Mouse (Mus musculus): ENCODE results near the gene Nme8. TPM values are rescaled to one million over a fixed set of nuclear protein-coding genes. Genes with fewer than 3 reads are reported as not detected.

Nme8 gene
- polyA plus RNA-seq, 1 experiment from 2014 or later, result not detected

DNA sequence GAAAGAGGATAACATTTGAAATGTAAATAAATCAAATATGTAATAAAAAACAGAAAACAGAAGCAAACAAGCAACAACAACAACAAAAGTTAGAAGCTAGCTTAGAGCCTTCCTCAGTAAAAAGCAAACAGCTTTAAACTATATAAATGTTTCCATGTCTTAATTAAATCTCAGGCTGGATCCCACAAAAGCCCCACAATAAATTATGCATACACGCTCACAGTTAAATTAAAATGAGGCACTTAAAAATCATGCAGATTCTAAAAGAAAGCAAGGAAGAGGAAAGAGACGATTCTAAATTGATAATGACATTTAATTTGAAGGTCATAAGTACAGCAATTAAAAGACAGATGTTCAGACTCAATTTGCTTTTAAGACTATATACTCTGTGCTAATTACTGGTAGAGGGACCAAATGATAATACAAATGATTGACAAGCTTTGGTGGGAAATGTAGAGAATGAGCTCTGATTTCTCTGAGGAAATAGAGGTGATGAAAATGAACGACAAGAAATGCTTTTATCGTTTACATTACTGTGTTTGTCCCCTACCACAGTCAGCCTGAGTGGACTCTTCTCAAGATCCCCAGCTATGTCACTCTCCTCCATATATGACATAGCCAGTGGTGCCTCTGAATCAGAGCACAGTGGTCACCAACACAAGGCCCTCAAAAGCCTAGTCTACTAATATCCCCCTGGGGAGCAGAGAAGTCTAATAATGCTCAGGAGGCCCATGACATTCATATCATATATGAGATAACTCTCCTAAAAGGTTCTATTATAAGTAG is 29.0 kb downstream of the Nme8 start:
- ATAC-seq (ENCODE audit: insufficient number of reproducible peaks, low FRiP score, low TSS enrichment, low read depth) (no peak), DNase-seq (ENCODE audit: low spot score) (no peak)
- H3K27ac ChIP-seq (replicated peaks; ENCODE audit: low read depth, low read length), result no peak overlapping the region
- H3K27me3 ChIP-seq (ENCODE audit: control insufficient read depth, insufficient read depth, low read length), result no peaks in the 10 kb centered on the region
- WGBS, result 78% methylated on average over 4 of the region's 4 CpGs
- H3K9me3 ChIP-seq (ENCODE audit: control insufficient read depth, low read length), result no peaks in the 10 kb centered on the region
- H3K36me3 ChIP-seq (ENCODE audit: control insufficient read depth, insufficient read depth, low read length), result no peaks in the 10 kb centered on the region
- H3K4me1 ChIP-seq (ENCODE audit: control insufficient read depth, insufficient read depth, low read length), result no peaks in the 10 kb centered on the region
- H3K4me3 ChIP-seq (ENCODE audit: low read depth, low read length), result no peak overlapping the region
- no peak overlapping the region for H3K4me2 ChIP-seq (ENCODE audit: low read depth, severe bottlenecking)
- H3K9ac ChIP-seq (ENCODE audit: low read length), result no peak overlapping the region

DNA sequence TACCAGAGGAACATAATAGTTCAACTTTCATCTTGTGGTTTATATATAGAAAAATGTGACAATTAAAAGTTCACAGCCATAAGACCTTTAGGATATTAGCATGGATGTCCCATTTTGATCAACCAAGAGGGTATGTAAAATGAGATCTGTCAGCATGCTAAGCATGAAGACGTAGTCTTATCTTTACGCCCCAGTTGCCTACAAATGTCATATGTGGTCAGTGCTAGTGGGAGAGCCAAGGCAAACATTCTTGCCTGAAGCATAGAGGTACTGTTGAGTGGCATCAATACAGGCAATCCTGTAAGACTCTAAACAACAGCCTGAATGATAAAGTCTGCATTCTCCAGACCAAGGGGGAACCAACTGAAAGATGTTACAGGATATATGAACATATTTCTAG is 45.2 kb downstream of the Nme8 start:
- 90% methylated on average over 2 of the region's 2 CpGs for WGBS
- H3K27ac ChIP-seq (replicated peaks; ENCODE audit: low read depth, low read length), result no peak overlapping the region
- H3K27me3 ChIP-seq (ENCODE audit: control insufficient read depth, insufficient read depth, low read length), result no peaks in the 10 kb centered on the region
- H3K9me3 ChIP-seq (ENCODE audit: control insufficient read depth, low read length), result no peaks in the 10 kb centered on the region
- no peaks in the 10 kb centered on the region for H3K36me3 ChIP-seq (ENCODE audit: control insufficient read depth, insufficient read depth, low read length)
- ATAC-seq (ENCODE audit: insufficient number of reproducible peaks, low FRiP score, low TSS enrichment, low read depth), result no peak
- no peak overlapping the region for H3K9ac ChIP-seq (ENCODE audit: low read length)
- H3K4me1 ChIP-seq (ENCODE audit: control insufficient read depth, insufficient read depth, low read length), result no peaks in the 10 kb centered on the region
- no peak overlapping the region for H3K4me3 ChIP-seq (ENCODE audit: low read depth, low read length)
- no peak for DNase-seq (ENCODE audit: low spot score)
- no peak overlapping the region for H3K4me2 ChIP-seq (ENCODE audit: low read depth, severe bottlenecking)

DNA sequence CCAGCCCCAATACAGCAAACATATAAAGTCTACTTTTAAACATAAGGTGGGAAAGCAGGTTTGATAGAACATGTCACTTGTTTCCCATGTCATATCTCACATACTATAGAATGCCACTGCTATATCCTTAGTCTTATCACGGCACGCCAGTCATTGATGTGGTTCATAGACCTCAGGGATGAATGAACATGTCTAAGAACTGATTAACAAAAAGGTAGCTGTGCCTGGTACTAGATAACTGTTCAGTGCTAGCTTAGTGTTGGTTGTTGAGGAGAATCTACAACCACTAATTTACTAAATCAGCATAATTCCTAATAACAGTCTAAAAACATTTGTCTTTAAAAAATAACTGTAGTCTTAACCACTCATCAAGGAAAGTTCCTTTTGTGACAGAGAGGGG is 47.8 kb downstream of the Nme8 start:
- no peaks in the 10 kb centered on the region for H3K4me1 ChIP-seq (ENCODE audit: control insufficient read depth, insufficient read depth, low read length)
- no peak overlapping the region for H3K4me2 ChIP-seq (ENCODE audit: low read depth, severe bottlenecking)
- no peak overlapping the region for H3K4me3 ChIP-seq (ENCODE audit: low read depth, low read length)
- no peak overlapping the region for H3K9ac ChIP-seq (ENCODE audit: low read length)
- no peaks in the 10 kb centered on the region for H3K9me3 ChIP-seq (ENCODE audit: control insufficient read depth, low read length)
- DNase-seq (ENCODE audit: low spot score) (no peak), ATAC-seq (ENCODE audit: insufficient number of reproducible peaks, low FRiP score, low TSS enrichment, low read depth) (no peak)
- no peak overlapping the region for H3K27ac ChIP-seq (replicated peaks; ENCODE audit: low read depth, low read length)
- no peaks in the 10 kb centered on the region for H3K27me3 ChIP-seq (ENCODE audit: control insufficient read depth, insufficient read depth, low read length)
- 87% methylated on average over 2 of the region's 2 CpGs for WGBS
- no peaks in the 10 kb centered on the region for H3K36me3 ChIP-seq (ENCODE audit: control insufficient read depth, insufficient read depth, low read length)

DNA sequence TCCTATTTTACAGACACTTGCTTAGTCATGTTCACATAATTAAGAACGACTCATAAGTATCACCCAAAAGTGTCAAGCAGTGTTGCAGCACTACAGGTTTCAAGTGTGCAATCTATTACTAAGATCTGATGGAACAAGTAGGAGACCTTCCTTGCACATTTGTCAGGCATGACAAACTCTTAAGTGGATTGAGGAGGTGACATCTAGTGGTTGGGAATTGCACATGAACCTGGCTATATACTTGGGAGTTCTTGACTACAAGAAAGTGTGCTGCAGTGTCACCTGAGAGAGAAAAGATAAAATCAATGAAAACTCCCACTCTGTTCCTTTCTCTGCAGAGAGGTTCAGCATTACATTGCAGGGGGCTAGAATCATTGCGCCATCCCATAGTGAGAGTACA is 53.4 kb downstream of the Nme8 start:
- no peak overlapping the region for H3K4me2 ChIP-seq (ENCODE audit: low read depth, severe bottlenecking)
- H3K27me3 ChIP-seq (ENCODE audit: control insufficient read depth, insufficient read depth, low read length), result no peaks in the 10 kb centered on the region
- no peaks in the 10 kb centered on the region for H3K9me3 ChIP-seq (ENCODE audit: control insufficient read depth, low read length)
- 64% methylated on average over 2 of the region's 2 CpGs for WGBS
- H3K9ac ChIP-seq (ENCODE audit: low read length), result no peak overlapping the region
- no peak overlapping the region for H3K27ac ChIP-seq (replicated peaks; ENCODE audit: low read depth, low read length)
- DNase-seq (ENCODE audit: low spot score), result no peak
- no peak for ATAC-seq (ENCODE audit: insufficient number of reproducible peaks, low FRiP score, low TSS enrichment, low read depth)
- H3K4me3 ChIP-seq (ENCODE audit: low read depth, low read length), result no peak overlapping the region
- H3K36me3 ChIP-seq (ENCODE audit: control insufficient read depth, insufficient read depth, low read length), result no peaks in the 10 kb centered on the region
- H3K4me1 ChIP-seq (ENCODE audit: control insufficient read depth, insufficient read depth, low read length), result no peaks in the 10 kb centered on the region

DNA sequence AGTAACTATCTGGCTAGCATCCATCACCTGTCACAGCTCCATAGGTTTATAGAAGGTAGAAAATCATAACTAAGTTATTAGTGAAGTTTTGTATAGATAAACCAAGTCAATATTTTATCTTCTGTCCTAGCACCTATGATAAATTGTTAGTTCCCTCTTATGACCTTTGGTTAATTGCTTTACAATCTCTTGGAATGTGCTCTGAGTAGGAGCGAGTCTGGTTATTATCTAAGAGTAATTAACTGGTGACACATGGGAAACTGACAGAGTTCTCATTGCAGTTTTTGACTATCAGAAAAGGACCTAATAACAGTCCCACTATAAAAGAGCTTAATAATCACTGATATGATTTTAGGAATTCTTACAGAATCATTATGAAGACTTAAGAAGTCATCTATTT is 54.1 kb downstream of the Nme8 start:
- 20% methylated on average over 1 of the region's 1 CpGs for WGBS
- ATAC-seq (ENCODE audit: insufficient number of reproducible peaks, low FRiP score, low TSS enrichment, low read depth), result no peak

DNA sequence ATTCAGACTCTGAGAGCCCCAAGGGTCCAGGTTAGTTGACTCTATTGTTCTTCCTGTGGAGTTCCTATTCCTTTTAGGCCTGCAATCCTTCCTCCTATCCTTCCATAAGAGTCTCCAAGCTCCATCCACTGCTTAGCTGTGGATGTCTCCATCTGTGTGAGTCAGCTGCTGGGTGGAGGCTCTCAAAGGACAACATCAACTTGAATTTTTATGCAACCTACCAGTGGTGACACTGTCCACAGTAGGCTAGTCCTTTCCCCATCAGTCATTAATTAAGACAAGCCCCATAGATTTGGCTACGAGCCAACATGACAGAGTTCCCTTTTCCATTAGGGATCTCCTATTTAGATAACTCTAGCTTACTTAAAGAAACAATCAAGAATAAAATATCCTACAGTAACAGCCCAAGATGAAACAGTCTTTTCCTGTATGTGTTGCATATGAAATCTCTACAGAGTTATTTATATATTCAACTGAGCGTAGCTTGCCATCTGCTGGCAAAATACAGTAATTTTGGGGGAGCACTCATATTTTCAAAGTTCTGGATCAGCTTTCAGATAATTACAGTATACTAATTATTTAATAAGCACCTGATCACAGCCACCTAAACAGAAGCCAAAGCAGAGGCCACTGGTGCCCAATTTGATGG is 57.3 kb downstream of the Nme8 start:
- no peak overlapping the region for H3K4me3 ChIP-seq (ENCODE audit: low read depth, low read length)
- no peak for DNase-seq (ENCODE audit: low spot score)
- no peak for ATAC-seq (ENCODE audit: insufficient number of reproducible peaks, low FRiP score, low TSS enrichment, low read depth)
- no peak overlapping the region for H3K27ac ChIP-seq (replicated peaks; ENCODE audit: low read depth, low read length)
- H3K9ac ChIP-seq (ENCODE audit: low read length), result no peak overlapping the region
- no peaks in the 10 kb centered on the region for H3K27me3 ChIP-seq (ENCODE audit: control insufficient read depth, insufficient read depth, low read length)
- H3K36me3 ChIP-seq (ENCODE audit: control insufficient read depth, insufficient read depth, low read length), result no peaks in the 10 kb centered on the region
- no peak overlapping the region for H3K4me2 ChIP-seq (ENCODE audit: low read depth, severe bottlenecking)
- no peaks in the 10 kb centered on the region for H3K4me1 ChIP-seq (ENCODE audit: control insufficient read depth, insufficient read depth, low read length)
- 88% methylated on average over 2 of the region's 2 CpGs for WGBS
- no peaks in the 10 kb centered on the region for H3K9me3 ChIP-seq (ENCODE audit: control insufficient read depth, low read length)

More for the DNA sequence above, 54.1 kb downstream of the Nme8 start:
- H3K27ac ChIP-seq (replicated peaks; ENCODE audit: low read depth, low read length), result no peak overlapping the region
- no peak overlapping the region for H3K9ac ChIP-seq (ENCODE audit: low read length)
- no peaks in the 10 kb centered on the region for H3K36me3 ChIP-seq (ENCODE audit: control insufficient read depth, insufficient read depth, low read length)
- no peak overlapping the region for H3K4me2 ChIP-seq (ENCODE audit: low read depth, severe bottlenecking)
- no peaks in the 10 kb centered on the region for H3K9me3 ChIP-seq (ENCODE audit: control insufficient read depth, low read length)
- no peak overlapping the region for H3K4me3 ChIP-seq (ENCODE audit: low read depth, low read length)
- no peaks in the 10 kb centered on the region for H3K4me1 ChIP-seq (ENCODE audit: control insufficient read depth, insufficient read depth, low read length)
- no peaks in the 10 kb centered on the region for H3K27me3 ChIP-seq (ENCODE audit: control insufficient read depth, insufficient read depth, low read length)
- DNase-seq (ENCODE audit: low spot score), result no peak

DNA sequence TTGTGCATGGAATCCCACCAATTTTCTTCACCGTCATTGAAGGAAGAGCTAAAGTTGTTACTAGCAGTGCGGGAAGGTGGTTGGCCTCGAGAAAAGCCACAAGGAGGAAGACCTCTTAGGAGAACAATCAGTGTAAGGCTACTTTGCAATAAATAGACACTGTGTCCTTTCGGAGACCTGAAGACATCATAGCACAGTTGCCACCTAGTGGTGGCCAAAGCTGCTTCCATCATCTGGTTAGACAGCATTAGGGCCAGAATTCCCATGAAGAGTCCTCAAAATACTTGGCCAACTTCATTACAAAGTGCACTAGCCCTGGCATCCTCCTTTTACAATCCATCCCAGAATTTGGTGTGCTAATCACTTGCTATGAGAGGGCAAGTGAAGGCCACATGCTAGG is 61.5 kb downstream of the Nme8 start:
- ATAC-seq (ENCODE audit: insufficient number of reproducible peaks, low FRiP score, low TSS enrichment, low read depth) (no peak), DNase-seq (ENCODE audit: low spot score) (no peak)
- no peak overlapping the region for H3K4me2 ChIP-seq (ENCODE audit: low read depth, severe bottlenecking)
- H3K4me1 ChIP-seq (ENCODE audit: control insufficient read depth, insufficient read depth, low read length), result no peaks in the 10 kb centered on the region
- H3K27ac ChIP-seq (replicated peaks; ENCODE audit: low read depth, low read length), result no peak overlapping the region
- 77% methylated on average over 4 of the region's 4 CpGs for WGBS
- H3K9me3 ChIP-seq (ENCODE audit: control insufficient read depth, low read length), result no peaks in the 10 kb centered on the region
- H3K9ac ChIP-seq (ENCODE audit: low read length), result no peak overlapping the region
- no peaks in the 10 kb centered on the region for H3K27me3 ChIP-seq (ENCODE audit: control insufficient read depth, insufficient read depth, low read length)
- H3K4me3 ChIP-seq (ENCODE audit: low read depth, low read length), result no peak overlapping the region
- no peaks in the 10 kb centered on the region for H3K36me3 ChIP-seq (ENCODE audit: control insufficient read depth, insufficient read depth, low read length)

DNA sequence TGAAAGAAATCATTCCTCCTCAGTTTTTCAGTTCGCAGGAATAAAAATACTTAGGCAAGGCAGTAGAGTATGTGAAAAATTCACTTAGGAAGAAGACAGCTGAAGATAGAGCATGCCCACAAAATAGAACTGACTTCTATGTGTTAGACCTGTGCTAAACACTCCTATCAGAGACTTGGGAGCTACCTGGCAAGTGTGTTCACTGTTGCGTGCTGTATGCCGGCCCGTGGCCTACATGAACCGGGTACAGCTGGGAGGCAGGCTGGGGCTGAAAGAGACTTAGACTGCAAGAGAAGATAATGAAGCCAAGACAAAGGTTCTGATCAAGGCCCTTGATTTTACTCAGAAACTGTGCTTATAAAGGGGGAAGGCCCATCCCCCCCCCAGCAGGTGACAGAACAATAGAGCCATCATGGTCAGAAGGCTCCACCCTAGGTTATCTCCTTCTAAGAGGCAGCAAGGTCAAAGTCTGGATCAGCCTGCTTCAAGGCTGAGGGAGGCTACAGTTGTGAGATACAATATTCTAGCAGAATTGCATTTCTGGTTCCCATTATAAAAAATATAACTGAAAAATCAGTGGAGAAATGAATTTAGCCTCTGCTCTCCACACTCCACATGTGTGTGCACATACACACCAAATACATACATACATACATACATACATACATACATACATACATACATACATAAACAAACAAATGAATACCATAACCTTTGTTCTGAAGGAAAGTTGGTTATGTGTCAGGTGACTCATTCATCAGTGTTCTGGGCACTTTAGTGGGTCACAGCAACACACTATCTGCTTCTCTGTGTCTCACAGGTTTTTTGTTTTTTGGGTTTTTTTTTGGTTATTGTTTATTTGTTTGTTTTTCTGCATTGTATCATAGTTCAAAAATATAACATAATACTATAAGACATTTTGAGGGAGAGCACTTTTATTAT is 66.6 kb downstream of the Nme8 start:
- Histone ChIP-seq H3K4me2 (ENCODE audit: low read depth, severe bottlenecking) (no peak overlapping the region), H3K27me3 (ENCODE audit: control insufficient read depth, insufficient read depth, low read length) (no peaks in the 10 kb centered on the region), H3K27ac (replicated peaks; ENCODE audit: low read depth, low read length) (no peak overlapping the region), H3K36me3 (ENCODE audit: control insufficient read depth, insufficient read depth, low read length) (no peaks in the 10 kb centered on the region), H3K4me1 (ENCODE audit: control insufficient read depth, insufficient read depth, low read length) (no peaks in the 10 kb centered on the region), H3K9ac (ENCODE audit: low read length) (no peak overlapping the region), H3K4me3 (ENCODE audit: low read depth, low read length) (no peak overlapping the region), H3K9me3 (ENCODE audit: control insufficient read depth, low read length) (no peaks in the 10 kb centered on the region)
- WGBS, result 92% methylated on average over 5 of the region's 5 CpGs
- no peak for DNase-seq (ENCODE audit: low spot score)
- ATAC-seq (ENCODE audit: insufficient number of reproducible peaks, low FRiP score, low TSS enrichment, low read depth), result no peak
